Mouse (Mus musculus) erythroid progenitor cell, adult 5-6 weeks (primary cell): ENCODE data around the gene Dst. TPM values are rescaled to one million over a fixed set of nuclear protein-coding genes. Genes with fewer than 3 reads are reported as not detected.

Source experiments
- ATAC-seq: replicated peaks from 2 replicates; pipeline ENCODE4 v1.8.0; 2016; ENCODE audit warnings: moderate number of reproducible peaks, mild to moderate bottlenecking, moderate TSS enrichment, inconsistent platforms; ENCODE audit not compliant: poor library complexity, low FRiP score, severe bottlenecking
- total RNA-seq, 2 experiments: library from RNA; stranded (forward) in 1 of 2; stranded (reverse) in 1 of 2; fragments of 150-400 nt in 1 of 2; fragments of 186-747, 209-891 nt in 1 of 2; gene quantifications; 2 replicates each; pipeline versions ENCODE4 v1.2.3 to v1.2.4; 2015 to 2017; ENCODE audit warnings: low replicate concordance in 2 of 2

The Dst gene
- total RNA-seq, 2 experiments from 2014 or later = 1.7 TPM

DNA sequence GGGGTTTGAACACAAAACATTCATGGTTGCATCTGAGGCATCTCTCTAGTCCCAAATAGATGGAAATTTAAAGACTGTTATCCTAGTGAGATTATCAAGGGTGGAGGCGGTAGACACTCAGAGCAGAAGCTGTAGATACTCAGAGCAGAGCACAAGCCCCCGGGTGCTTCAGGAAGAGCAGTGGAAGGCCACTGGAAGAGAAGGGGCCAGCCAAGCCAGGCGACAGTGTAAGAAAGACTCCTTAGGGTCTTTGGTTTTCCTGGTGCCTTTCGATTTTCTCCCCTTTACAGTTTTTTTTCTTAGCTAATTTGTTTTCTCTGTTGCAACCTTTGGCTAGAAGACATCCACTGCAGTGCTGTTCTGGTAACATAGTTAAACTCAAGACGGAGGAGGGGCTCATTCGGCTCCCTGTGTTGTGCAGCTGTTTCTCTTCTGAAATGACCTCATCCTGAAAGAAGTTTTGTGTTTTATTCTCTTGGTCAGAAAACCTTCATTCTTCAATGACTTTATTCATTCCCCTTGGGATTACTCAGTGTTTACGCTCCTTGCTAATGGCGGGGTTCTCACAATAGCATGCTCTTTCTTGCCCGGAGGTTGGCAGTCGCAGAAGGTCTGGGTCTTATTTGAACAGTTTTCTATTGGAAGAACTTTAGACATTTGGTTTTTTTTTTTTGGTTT lies 242.5 kb downstream of the Dst start:
- no peak for ATAC-seq

DNA sequence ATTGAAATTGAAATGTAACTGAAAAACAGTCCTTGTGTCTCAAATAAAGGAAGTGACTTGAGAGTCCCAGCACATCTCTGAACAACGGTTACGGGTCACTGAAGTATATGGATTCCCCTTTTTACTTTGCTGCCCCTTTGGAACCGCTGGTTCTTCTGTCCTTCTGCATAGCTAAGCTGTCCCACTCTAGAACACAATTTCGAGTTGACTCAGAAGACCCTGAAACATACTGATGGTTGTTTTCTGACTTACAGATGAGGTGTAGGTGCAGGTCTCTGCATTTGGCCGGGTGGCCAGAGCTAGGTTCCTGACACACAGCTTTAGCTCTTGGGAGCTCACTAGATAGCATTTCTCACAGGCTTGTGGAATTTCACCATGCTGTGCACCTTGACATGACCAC lies 244.7 kb downstream of the Dst start:
- ATAC-seq = no peak

DNA sequence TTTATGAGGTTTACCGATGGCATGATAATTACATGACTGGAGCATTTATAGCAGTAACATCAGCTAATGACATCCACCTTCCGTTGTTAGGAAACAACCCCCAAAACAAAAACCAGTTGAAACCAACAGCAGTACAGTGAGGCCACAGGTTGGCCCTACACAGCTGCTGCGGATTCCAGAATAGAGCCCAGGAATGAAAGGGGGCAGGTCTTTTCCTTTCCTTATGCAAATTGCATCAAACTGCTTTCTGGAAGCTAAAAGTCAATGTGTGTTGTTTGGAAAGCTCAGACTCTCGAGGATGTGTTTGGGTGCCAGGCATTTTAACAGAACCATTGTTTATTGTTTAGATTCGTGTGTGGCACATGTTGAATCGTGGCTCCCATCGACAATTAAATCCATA lies 248.0 kb downstream of the Dst start:
- no peak for ATAC-seq

DNA sequence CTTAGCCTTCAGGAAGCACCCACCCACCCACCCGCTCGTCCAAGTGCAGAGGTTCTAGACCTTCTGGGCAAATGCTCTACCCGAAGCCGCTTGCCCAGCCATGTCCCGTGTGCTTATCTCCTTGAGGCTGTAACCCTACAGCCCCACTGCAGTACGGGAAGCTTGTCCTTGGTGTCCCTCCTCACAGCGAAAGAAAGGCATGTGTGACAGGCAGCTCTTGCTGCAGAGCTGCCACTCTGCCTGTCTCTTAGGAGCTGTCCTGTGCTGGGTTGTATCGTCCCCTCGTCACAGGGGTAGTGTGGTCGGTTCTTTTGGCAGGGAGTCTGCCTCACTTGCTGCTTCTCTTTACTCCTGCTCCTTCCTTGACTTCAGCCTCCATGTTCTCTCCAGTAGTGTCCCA lies 249.7 kb downstream of the Dst start:
- no peak for ATAC-seq

DNA sequence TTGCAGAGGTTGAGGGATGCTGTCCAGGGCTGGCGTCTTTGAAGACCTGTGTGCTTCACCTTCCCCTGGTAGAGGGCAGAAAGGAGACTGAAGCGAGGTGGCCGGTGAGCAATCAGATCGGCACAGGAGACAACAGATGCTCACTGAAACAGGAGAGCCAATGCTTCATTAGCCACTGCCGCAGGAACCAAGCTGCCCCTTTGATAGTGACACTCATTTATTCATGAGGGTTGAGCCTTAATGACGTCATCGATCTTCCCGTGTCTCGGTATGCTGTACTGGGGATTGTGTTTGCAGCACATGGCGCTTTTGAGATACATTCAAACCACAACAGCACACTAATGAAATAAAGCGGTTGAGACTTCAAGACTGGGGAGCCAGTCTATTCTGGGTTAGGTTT lies 250.8 kb downstream of the Dst start:
- ATAC-seq = no peak

DNA sequence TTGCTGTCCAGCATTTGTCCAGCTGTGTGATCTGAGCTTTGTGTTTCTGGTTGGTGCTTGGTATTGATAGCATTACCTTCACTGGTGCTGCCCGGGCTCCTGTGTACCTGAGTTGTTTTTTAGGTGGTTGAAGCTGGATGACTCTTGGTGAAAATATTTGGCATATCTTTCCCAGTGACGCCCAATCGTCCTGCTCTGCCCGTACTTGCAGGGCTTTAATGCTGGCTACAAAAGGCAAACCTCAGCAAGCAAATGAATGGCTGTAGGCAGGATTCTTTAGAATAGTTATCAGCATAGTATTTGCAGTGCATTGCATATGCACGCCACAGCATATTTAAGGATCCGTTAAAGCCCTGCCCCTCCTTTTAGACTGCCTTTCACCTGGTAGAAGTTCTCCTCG lies 251.9 kb downstream of the Dst start:
- ATAC-seq = no peak

DNA sequence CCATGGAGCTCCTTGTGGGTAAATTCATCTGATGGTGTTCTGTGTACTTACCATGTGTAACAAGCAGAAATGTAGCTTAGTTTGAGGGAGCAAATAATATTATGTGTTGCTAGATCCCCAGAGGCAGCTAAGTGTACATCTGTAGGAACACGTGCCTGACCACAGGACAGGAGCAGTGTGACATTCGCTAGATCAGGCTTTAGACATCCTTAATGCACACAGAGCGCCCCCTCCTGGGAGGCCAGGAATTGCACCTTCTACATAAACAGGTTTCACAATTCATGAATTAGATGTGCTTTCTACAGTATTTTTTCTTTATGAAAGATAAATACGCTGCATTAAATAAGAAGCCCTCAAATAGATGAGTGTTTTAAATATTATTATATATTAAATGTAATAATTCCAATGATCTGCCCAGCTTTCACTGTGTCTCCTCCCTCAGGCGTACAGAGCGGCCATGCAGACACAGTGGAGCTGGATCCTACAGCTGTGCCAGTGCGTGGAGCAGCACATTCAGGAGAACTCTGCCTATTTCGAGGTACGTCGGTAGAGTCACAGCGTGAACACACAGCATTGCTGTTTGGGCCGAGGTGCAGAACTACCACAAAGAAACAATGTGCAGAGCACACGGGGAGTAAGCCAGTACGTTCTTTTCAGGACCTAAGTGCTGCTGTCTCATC lies 256.7 kb downstream of the Dst start:
- no peak for ATAC-seq

DNA sequence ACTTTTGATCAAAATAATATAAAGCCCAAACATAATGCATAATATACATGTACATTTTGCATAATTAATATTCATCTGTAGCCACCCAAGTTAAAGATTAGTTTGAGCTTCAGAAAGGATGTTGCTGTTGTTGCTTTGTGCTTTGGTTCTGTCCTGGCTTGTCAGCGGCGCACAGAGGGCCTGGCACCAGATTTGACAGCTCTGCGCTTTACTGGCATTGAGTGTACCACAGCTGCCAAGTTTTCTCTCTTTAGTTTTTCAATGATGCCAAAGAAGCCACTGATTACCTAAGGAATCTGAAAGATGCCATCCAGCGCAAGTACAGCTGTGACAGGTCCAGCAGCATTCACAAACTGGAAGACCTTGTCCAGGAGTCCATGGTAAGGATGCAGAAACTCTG lies 257.9 kb downstream of the Dst start:
- no peak for ATAC-seq

DNA sequence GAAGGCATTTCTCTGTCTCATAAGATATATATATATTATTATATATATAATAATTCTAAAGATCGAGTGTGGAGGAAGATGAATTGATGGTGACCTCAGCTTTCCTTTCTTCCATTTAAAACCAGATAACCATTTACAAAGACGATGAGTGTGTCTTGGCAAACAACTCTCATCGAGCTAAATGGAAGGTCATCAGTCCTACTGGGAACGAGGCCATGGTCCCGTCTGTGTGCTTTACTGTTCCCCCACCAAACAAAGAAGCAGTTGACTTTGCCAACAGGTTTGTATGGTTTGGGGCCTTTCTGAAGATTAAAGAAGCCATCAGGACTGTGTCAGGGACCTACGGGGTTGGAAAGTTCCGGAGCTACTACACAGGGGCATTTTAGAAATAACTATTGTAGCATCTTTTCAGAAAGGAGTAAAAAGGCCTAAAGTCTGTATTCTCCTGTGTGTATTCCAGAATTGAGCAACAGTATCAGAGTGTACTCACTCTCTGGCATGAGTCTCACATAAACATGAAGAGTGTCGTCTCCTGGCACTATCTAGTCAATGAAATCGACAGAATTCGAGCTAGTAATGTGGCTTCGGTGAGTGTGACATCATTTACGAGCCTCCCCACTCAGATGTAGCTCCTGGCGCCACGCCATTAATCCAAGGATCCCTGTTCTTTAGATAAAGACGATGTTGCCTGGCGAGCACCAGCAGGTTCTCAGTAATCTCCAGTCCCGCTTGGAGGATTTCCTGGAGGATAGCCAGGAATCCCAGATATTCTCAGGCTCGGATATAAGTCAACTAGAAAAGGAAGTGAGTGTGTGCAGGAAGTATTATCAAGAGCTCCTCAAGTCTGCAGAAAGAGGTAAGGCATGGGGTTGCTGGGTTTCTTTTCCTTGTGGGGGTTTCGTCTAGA lies 259.4 kb downstream of the Dst start:
- ATAC-seq = no peak

DNA sequence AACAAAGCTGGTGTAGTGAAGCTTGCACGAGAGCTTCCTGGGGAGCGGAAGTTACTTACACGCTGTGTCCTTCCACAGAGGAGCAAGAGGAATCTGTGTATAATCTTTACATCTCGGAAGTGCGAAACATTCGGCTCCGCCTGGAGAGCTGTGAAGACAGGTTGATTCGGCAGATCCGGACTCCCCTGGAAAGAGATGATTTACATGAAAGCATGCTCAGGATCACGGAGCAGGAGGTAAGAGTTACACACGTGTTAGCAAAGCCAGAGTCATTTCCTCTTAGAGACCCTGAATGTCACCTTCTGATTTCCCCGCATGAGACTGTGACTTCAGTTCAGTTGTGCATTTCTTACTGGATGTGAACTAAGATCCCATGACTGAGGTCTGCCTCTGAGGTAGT lies 261.1 kb downstream of the Dst start:
- ATAC-seq = no peak

DNA sequence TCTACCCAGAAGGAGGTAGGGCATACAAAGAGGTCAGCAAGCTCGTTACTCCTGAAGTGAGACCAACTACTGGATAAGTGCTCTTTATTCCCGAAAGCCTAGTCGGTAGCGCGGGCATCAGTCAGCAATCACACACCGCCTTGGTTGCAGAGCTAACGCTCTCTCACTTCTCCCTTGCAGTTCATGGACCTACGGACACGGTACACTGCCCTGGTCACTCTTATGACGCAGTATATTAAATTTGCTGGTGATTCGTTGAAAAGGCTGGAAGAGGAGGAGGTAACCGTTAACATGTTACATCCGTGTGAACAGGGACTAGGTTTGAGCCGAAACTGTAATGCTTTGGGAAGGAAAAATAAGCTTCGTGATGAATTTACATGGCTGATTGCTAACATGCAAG lies 266.5 kb downstream of the Dst start:
- ATAC-seq = no peak

DNA sequence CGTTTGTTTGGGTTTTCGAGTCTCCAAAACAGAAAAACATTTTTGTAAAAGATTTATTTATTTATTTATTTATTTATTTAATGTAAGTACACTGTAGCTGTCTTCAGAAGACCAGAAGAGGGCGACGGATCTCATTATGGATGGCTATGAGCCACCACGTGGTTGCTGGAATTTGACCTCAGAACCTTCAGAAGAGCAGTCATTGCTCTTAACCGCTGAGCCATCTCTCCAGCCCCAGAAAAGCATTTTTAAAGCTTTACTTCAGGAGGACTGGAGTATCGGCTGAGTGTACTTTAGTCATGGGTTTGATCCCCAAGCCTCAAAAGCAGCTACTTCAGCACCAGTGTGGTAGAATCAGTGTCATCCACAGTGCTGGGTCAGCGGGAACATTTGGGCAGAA lies 266.9 kb downstream of the Dst start:
- no peak for ATAC-seq

DNA sequence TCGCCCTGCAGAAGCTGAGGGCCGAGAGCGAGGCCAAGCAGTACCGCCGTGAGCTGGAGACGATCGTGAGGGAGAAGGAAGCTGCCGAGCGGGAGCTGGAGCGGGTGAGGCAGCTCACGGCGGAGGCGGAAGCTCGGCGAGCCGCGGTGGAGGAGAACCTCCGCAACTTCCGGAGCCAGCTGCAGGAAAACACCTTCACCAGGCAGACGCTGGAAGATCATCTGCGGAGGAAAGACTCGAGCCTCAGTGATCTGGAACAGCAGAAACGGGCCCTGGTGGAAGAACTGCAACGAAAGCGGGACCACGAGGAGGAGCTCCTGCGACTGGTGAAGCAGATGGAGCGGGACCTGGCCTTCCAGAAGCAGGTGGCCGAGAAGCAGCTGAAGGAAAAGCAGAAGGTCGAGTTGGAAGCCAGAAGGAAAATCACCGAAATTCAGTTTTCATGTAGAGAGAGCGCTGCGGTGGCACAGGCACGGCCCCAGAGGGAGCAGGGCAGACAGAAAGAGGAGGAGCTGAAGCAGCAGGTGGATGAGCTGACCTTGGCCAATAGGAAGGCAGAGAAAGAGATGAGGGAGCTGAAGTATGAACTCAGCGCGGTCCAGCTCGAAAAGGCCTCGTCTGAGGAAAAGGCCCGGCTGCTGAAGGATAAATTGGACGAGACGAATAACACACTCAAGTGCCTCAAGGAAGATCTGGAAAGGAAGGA lies 270.1 kb downstream of the Dst start:
- ATAC-seq = no peak

DNA sequence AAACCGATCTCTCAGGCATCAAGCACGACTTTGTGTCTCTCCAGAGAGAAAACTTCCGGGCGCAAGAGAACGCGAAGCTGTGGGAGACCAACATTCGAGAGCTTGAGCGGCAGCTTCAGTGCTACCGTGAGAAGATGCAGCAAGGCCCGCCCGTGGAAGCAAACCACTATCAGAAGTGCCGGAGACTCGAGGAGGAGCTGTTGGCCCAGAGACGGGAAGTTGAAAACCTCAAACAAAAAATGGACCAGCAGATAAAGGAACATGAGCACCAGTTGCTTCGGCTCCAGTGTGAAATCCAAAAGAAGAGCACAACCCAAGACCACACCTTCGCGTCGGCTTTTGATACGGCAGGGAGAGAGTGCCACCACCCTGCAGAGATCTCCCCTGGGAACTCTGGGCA lies 271.7 kb downstream of the Dst start:
- ATAC-seq = no peak

DNA sequence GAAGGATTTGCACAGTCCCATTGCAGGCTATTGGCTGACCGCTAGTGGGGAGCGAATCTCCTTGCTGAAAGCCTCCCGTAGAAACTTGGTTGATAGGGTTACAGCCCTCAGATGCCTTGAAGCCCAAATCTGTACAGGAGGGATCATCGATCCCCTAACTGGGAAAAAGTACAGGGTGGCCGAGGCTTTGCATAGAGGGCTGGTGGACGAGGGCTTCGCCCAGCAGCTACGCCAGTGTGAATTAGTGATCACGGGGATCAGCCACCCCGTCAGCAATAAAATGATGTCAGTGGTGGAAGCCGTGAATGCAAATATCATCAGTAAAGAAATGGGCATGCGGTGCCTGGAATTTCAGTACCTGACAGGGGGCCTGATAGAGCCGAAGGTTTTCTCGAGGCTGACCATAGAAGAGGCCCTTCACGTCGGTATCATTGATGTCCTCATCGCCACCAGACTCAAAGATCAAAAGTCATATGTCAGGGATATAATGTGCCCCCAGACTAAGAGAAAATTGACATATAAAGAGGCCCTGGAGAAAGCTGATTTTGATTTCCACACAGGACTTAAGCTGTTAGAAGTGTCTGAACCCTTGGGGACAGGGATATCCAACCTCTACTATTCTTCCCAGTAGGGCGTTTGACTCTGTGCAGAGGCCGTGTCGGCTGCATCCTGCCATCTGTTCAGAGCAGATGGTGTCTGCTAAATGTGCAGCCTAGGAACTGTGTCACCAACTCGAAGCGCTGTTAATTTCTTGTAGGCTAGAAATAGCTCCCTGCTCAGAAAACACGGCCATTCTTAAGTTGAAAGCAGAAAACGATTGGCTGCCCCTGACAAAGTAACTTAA lies 274.6 kb downstream of the Dst start:
- no peak for ATAC-seq

DNA sequence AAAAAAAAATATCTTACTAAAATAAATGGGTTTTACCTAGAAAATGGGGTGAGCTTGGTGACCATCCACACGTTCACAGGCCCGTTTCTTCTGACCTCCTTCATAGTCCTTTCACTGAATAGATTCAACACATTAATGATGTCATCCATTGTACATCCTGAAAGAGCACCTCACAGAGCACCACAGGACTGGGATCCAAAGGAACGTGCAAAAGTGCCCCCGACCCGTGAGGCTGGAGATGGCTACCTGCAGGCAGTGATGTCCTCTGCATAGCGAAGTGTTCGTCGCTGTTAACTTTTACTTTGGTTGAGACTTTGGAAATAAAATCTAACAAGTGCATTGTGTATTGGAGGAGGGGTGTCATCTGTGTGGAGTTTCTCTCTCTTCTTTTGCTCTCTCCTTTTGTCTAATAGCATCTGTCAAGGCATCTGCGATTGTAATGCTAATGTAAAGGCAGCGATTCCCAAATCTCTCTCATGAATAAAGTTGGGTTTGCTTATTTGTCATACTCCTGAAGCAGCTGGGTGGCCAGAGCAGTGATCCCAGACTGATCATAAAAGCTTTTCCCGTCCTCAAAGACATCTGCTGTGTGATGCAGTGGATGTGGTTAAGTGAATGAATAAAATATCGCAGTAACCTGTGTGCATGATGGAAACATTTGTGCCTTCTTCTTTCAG lies 275.4 kb downstream of the Dst start:
- no peak for ATAC-seq

DNA sequence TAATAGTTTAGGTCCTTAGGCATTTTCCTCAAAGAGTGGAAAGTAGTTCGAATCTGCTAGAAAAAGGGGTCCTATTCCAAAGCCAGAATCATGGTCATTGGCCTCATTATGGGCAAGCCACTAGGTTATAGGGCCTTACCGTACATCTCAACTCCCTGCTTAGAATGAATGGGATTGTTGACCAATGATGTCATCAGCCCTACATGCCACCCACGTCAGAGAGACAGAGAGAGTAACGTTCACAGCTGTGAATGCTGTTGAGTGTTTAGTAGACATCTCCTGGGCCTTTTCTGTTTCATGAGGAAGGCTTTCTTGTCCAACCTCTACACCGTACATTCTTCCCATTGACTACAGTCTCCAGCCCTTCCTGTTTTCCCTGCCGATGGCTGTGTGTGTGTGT lies 276.2 kb downstream of the Dst start:
- no peak for ATAC-seq

DNA sequence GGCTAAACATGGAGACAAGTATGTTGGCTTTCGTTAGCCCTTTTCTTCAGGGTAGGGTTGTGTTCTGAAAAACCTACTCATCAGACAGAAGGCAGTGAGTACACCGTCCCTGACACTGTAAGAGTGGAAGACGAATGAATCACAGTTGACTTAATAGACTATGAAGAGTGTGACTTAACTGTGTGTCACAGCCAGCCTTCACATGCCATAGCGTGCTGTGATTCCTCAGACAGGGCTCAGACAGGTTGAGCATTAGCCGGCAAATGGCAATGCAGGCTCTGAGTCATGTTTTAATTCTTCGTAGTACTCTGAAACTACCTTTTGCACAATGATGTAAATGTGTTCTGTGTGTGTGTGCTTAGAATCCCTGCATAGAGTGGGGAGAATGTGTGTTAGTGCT lies 278.0 kb downstream of the Dst start:
- ATAC-seq = no peak

DNA sequence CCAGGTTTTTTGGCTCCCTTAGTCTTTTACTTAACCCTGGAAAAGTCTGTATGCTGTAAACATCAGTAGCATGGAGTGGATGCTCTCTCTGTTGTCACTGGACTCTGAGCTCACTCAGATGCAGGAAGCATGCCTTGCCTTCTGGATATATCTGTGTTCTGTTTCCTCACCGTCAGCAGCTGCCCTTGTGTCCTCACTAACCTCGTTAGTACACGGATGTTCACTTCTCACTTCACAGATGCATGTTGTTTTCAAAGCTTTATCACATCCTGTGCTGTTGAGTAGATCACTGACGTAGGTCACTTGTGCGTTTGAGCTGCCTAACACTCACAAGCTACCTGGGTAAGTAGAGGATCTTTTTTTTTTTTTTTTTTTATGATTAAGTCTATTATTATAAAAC lies 279.5 kb downstream of the Dst start:
- ATAC-seq = no peak
